Mouse (Mus musculus) right cerebral cortex, postnatal 14 days (tissue): ENCODE results near the gene Slc43a3.

ENCODE experiments used
- DNase-seq: peaks from one replicate; pipeline ENCODE4 v3.0.0; 2022

Gene Slc43a3

DNA sequence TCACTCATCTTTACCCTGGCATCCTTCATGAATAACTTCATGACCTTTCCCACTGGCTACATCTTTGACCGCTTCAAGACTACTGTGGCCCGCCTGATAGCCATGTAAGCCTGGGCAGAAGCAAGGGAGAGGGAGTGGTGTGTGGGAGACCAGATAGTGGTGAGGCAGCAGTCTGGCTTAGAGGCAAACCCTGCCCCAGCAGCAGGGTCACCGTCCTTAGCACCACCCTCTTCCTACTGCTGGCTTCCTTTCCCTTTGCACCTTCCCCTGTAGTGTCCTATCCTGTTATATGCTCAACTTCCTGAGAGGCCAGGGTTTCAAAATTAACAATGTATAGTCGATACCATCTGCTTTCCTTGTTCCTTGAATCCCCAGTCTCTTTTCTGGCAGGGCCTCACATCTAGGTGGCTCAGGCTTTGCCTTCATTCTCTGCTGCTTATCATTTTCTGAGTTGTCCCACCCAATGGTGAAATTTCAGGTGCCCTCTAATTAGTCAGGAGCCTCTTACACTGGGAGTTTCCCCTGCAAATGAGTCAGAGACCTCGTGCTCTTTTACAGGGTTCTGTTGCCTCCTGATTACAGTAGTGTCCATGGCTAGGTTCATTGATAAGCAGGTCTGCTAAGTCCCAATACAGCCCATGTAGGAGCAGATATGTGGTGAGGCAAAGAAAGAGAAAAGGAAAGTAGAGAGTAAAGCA lies 2.0 kb downstream of the Slc43a3 start:
- no peak for DNase-seq

DNA sequence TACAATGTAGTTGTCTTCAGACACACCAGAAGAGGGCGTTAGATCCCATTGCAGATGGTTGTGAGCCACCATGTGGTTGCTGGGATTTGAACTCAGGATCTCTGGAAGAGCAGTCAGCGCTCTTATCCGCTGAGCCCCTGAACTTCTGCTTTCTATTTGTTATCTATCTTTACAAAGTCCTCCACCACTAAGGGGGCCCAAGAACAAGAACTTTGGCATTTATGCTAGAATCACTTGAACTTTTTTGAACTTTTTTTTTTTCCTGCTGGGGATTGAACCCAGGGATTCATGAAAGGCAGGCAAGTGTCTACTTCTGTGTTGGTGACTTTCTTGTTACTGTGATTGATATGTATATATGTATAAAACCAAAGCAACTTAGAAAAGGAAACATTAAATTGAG lies 2.9 kb downstream of the Slc43a3 start:
- DNase-seq, result no peak

DNA sequence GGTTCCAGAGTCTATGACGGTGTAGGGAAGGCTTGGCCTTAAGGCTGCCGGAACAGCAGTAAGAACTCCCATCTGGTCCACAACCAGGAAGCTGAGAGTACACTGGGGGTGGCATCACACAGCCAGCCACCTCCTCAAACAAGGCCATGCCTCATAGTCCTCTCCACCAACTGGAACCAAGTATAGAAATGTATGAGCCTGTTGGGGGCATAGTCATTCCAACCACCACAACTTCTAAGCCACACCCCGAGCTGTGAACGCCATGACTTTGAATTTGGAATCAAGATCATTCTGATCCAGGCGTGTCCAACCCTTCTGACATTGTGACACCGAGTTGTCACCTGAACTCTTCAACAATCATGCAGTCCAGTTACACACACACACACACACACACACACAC lies 3.3 kb downstream of the Slc43a3 start:
- DNase-seq, result no peak

GRCm38 (mm10) chr2:84941332-84941731 lies 5.0 kb downstream of the Slc43a3 start:
- DNase-seq, result no peak

GRCm38 (mm10) chr2:84941795-84942194 lies 5.4 kb downstream of the Slc43a3 start:
- no peak for DNase-seq

DNA sequence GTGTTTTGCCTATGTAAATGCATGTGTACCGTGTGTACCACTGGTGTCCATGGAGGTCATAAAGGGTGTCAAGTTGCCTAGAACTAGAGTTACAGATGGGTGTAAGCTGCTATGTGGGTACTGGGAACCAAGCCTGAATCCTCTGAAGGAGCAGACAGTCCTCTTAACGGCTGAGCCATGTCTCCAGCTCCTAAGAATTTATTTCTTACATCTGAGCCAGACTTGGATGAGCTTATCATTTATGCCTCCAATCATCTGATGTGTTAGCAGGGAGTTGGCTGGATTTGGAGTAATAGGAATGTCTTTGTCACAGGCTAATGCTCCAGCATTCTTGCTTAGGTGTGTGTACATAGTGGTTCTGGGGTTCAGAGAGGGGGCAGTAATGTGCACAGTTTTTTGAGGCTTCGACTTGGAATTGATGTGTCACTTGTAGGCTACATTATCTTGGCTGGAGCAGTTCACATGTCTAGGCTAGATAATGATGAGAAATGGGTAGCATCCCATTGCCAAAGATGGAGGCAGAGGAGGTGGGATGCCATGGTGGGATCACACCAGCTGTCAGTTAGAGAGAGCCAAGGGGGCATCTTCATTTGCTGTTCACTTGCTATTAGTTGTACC lies 10.9 kb downstream of the Slc43a3 start:
- no peak for DNase-seq

DNA sequence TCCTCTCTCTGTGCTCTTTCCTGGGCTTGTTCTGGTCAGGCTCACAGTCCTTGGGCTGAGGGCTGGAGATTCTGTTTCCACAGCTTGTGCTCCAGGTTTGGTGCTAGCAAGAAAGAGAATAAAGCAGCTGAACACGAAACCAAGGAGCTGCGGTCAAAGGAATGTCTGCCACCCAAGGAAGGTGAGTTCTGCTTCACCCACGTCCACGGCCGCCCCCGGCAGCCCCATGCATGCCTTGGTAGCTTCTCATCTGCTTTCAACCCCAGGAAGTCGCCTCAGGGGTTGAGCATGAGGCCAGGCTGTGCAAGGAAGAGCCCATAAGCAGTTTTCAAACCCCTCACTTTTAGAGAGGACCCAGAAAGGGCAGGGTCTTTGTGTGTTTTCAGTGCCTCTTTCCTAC lies 11.9 kb downstream of the Slc43a3 start:
- no peak for DNase-seq

GRCm38 (mm10) chr2:84948721-84949120 lies 12.3 kb downstream of the Slc43a3 start:
- no peak for DNase-seq

DNA sequence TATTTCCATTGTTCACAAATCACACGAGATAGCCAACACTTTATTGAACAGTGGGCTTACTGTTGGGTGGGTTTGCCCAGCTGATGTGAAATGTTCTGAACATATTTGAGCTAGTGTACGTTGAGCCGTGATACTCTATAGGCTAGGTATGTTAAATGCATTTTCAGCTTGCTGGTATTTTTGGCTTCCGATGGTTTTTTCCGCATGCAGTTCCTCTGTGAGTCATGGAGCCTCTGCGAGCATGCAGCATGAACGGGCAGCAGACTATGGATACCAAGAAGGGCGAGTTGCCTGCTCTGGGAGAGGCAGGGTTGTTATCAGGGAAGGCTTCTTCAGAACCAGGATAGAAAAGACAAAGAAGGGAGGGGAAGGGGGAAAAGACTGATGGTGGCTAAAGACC lies 14.6 kb downstream of the Slc43a3 start:
- no peak for DNase-seq

- no peak for DNase-seq
These were observed 15.9 kb downstream of the Slc43a3 start for GRCm38 (mm10) chr2:84952251-84952650.

DNA sequence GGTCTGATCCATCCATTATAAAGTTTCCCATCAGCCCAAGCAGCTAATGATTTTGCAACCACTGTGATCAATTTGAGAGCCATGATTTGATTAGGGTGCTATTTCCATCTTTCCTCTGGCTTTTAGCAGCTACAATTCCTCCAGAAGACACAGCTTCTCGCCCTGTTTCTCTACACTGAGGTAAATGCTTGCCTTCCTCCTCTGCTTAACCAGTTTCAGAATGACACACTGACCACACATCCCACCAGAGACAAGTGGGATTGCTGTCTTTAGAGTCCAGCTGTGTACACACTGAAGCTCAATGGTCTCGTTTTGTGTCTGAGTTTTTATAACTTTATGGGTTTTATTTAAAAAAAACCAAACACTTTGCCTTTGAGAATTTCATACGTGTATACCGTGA lies 16.3 kb downstream of the Slc43a3 start:
- DNase-seq, result no peak

- no peak for DNase-seq
These were observed 19.1 kb downstream of the Slc43a3 start for GRCm38 (mm10) chr2:84955435-84955834.

DNA sequence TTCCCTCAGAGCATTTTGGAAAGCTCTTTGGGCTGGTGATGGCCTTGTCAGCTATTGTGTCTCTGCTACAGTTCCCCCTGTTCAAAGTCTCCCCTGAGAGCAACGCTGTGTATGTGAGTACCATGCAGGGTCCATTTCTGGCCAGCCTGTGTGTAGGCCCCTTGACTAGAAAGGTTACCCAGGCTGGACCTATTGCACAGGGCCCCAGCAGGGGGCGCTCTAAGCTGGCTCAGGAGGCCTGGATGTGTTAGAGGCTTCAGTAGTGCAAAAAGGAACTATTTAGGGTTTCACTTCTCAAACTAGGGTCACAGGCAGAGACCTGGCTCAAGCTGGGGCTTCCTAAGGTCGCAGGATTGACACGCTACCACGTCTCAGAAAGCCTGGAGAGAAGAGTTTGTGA lies 19.9 kb downstream of the Slc43a3 start:
- peak; percentile 30 for DNase-seq

DNA sequence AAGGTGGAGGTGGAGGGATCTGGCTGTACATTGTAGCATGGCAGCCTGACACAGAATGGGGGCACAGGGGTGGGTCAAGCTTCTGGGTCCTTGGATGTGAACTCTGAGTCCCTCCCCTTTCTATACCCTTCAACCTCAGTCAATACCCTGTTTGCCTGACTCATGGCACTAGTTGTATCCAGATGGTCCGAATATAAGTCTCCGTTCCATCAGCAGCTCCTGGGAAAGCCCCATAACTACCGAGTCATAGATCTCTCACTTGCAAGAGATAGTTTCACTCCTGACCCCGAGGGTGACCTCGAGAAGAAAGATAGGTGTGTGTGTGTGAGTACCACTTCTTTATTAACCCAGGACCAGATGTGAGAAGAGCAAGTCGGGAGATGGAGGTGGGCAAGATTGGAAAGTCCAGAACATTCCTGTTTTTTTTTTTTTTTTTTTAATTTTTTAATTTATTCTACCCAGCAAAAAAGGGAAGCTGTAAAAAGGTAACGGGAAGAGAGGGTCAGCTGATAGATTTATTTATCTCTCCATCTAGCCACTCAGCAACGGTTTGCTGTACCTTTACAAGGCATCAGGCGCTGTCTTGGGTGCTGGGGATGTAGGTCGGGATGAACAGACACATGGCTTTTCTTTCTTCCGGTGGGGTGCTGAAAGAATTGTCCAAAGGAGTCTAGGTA lies 22.3 kb downstream of the Slc43a3 start:
- no peak for DNase-seq

DNA sequence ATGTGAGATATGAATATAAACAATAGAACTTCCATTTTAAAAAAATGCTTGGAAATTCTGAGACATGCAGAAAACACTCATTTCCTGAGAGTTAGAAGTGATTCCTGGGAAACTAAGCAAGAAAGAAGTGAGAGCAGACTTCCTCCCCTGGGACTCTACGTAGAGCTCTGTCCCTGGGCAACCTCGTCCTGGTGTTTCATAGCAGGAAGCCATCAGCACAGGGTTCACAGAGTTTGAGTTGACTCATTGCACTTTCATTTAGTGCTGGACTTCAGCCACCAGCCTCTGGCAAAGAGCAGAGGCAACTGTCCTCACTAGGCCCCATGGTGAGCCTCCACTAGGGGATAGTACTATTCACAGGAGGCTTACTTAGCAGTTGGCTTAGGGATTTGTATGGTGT lies 24.9 kb downstream of the Slc43a3 start:
- DNase-seq, result no peak

DNA sequence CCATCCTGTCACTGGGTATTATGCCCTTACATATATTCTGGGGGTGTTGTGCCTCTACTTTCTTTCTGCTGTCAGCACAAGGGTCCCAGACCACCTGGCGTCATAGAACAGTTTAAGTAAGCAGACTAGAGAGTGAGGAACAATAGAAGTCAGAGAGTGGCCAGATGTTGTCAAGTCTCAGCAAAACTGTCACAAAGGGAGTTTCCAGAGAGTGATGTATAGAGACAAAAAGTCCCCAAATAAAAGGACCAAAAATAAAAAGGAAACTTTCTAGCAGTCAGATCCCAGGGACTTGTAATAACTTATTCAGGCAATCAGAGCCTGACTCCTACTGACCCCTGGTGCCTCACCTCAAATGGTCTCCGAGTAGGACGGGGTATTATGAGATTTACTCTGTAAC lies 25.5 kb downstream of the Slc43a3 start:
- no peak for DNase-seq

GRCm38 (mm10) chr2:84962906-84963507 lies 26.6 kb downstream of the Slc43a3 start:
- no peak for DNase-seq

GRCm38 (mm10) chr2:84964111-84964801 lies 27.9 kb downstream of the Slc43a3 start:
- DNase-seq, result no peak

GRCm38 (mm10) chr2:84967318-84967991 lies 31.1 kb downstream of the Slc43a3 start:
- DNase-seq, result no peak

DNA sequence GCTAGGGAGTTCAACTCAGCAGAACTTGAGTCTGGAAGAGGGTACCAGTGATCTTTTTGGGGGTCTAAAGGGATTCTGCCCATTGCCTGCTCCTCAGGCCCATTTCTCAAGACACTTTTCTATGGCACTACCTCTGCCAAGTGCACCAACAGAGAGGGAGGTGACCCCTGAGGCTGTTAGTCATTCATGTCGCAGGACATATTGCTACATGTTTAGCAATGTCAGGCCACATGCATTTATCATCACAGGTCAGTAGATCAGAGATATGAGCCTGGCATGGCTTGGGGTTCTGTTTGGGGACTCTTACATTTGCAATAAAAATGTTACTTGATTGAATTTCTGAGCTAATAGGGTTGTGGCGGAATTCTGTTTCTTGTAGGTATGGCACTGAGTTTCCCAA lies 39.2 kb downstream of the Slc43a3 start:
- DNase-seq, result no peak

DNA sequence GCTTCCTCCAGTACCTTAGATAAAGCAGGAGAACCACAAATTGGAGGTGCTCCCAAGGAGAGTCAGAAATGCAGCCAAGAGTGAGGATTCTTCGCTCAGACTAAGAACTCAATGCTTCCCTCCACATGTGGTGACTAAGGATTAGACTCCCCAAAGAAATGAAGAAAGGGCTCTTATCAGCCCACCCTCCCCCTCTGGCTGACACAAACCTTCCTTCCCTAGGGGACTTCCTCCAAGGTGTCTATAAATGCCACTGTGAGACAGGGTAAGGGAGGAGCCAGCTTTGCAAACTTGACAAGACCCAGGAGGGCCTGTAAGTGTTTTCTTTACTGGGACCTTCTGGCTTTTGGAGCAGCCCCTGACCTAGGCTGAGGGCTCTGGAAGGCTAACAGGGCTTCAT lies 43.8 kb downstream of the Slc43a3 start, which contains the start of gene Prg2:
Prg2 (plus strand) TSS at position 274 of the 400 bp plus-strand sequence.
- no peak for DNase-seq

DNA sequence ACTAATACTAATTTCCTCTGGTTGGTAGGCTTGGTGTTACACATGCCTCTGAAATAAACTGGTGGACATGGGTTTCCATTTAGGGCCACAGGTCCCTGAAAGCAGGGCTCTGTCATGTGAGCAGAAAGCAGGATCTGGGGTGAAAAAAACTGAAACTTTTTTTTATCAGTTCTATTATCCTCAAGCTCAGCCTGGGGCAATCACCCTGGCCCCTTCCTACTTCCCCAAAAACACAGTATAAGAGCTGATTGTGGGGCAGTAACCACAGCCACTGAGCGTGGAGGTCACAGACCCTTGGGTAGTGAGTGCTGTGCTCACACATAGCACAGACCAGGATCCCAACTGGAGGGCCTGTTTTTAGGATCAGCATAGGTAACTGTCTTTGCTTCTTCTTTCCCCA lies 51.6 kb downstream of the Slc43a3 start, which contains the start of gene Prg3:
Prg3 (plus strand) TSS at position 286 of the 400 bp plus-strand sequence.
- DNase-seq, result no peak

GRCm38 (mm10) chr2:84996376-84996775 lies 60.0 kb downstream of the Slc43a3 start:
- no peak for DNase-seq
